Mouse (Mus musculus) CH12.LX (cell line): ENCODE data around the gene Frmd8.

ENCODE experiments used
- CHD2 ChIP-seq: IDR thresholded peaks from 2 replicates; pipeline ENCODE4 v1.6.1; 2011; ENCODE audit warnings: low read length, improper control_type of control experiment
- CTCF ChIP-seq, 2 experiments: IDR thresholded peaks in 1 of 2; conservative IDR thresholded peaks in 1 of 2; 2 replicates each; pipeline ENCODE4 v1.5.1; 2011 to 2012; ENCODE audit warnings: low read depth in 2 of 2, low read length in 2 of 2, improper control_type of control experiment in 1 of 2, inconsistent platforms in 1 of 2, mild to moderate bottlenecking in 1 of 2, moderate library complexity in 1 of 2
- EP300 ChIP-seq: IDR thresholded peaks from 2 replicates; pipeline ENCODE4 v1.6.1; 2011; ENCODE audit warnings: low read length, improper control_type of control experiment
- GABPA ChIP-seq: IDR thresholded peaks from 2 replicates; pipeline ENCODE4 v1.6.1; 2012; ENCODE audit warnings: low read depth, low read length, improper control_type of control experiment, inconsistent platforms; ENCODE audit not compliant: insufficient replicate concordance
- JUND ChIP-seq: conservative IDR thresholded peaks from 2 replicates; pipeline ENCODE4 v1.6.1; 2011; ENCODE audit warnings: low read depth, low read length, improper control_type of control experiment
- KAT2A ChIP-seq: IDR thresholded peaks from 2 replicates; pipeline ENCODE4 v1.6.1; 2012; ENCODE audit warnings: low read length, improper control_type of control experiment, inconsistent platforms; ENCODE audit not compliant: insufficient replicate concordance
- NELFE ChIP-seq: IDR thresholded peaks from 2 replicates; pipeline ENCODE4 v1.6.1; 2011; ENCODE audit warnings: low read depth, low read length, improper control_type of control experiment
- POLR2A ChIP-seq: IDR thresholded peaks from 2 replicates; pipeline ENCODE4 v1.6.1; 2011; ENCODE audit warnings: low read depth, mild to moderate bottlenecking, improper control_type of control experiment, low read length
- RCOR1 ChIP-seq: conservative IDR thresholded peaks from 2 replicates; pipeline ENCODE4 v1.6.1; 2012; ENCODE audit warnings: low read depth, mild to moderate bottlenecking, inconsistent platforms, low read length, improper control_type of control experiment
- SIN3A ChIP-seq: IDR thresholded peaks from 2 replicates; pipeline ENCODE4 v1.6.1; 2012; ENCODE audit warnings: low read length, improper control_type of control experiment, inconsistent platforms
- USF1 ChIP-seq: IDR thresholded peaks from 2 replicates; pipeline ENCODE4 v1.6.1; 2014; ENCODE audit warnings: low read depth, mild to moderate bottlenecking, inconsistent platforms, low read length, improper control_type of control experiment
- ZC3H11A ChIP-seq: IDR thresholded peaks from 2 replicates; pipeline ENCODE4 v1.6.1; 2012; ENCODE audit warnings: low read depth, mild to moderate bottlenecking, inconsistent platforms, low read length, improper control_type of control experiment

DNA sequence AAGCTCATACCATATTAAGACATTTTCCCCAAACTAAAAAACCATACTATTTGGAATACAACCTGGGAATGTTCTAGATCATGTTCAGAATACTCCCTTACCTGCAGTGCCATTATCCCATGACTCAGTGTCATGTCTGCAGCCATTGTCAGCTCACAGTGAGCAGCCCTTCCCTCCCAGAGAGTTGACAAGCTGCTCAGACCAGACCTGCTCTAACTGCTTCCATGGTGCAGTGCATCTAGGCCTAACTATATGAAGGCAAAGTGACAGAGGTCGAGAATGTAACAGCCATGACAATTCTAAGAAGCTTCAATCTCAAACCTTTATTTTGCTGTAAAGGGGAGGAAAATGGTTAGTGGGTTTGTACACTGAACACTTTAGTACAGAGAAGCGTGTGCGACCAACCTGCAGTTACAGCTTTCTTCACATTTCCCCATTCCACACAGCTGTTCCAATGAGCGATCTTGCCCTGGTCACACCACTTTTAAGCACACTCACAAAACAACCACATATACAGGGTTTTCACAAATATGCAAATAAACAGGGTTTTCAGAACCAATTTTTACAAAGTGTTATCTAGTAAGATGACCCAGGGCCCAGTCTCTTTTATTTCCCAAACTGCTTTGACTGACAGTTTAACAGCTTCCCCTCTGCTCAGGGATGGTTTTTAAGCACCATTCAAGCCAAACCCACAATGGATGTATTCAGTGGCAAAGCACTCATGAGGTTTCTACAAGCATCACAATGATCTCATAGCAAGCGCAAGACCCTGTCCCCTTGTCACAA, 32.9 kb downstream of the Frmd8 start:
- TF ChIP-seq NELFE, result peak; percentile 50; the same call in 1 of the 2 replicates
- peak; percentile 50 for TF ChIP-seq POLR2A
- no peak for TF ChIP-seq GABPA
- TF ChIP-seq CHD2, result no peak; the same call in 1 of the 2 replicates
- TF ChIP-seq CTCF (conservative IDR thresholded peaks at IDR 0.05 in 1 of 2, IDR thresholded peaks at IDR 0.05 in 1 of 2; ENCODE audit: low read depth in 2 of 2, low read length in 2 of 2), result no peak
- no peak; the same call in 1 of the 2 replicates for TF ChIP-seq SIN3A
- TF ChIP-seq KAT2A, result no peak
- no peak for TF ChIP-seq ZC3H11A
- TF ChIP-seq JUND, result no peak
- TF ChIP-seq USF1, result no peak
- peak; percentile 48; the same call in 1 of the 2 replicates for TF ChIP-seq RCOR1
- TF ChIP-seq EP300, result peak; percentile 12; the same call in 1 of the 2 replicates
